ENCODE assay signal across 8 mouse cellular contexts in genomic region chr9:107340267-107340859, GRCm38 (mm10). TPM values are rescaled to one million over a fixed set of nuclear protein-coding genes. Genes with fewer than 3 reads are reported as not detected.
DNase-seq lines count a peak whose midpoint lies in the region; ATAC-seq lines count a peak whose summit lies in the region.

TSS of gene 6430571L13Rik (plus strand) at chr9:107340602.

- under 1% methylated on average over 33 of the region's 34 CpGs for WGBS in intestine, embryonic 14.5 days

- no peaks in the 10 kb centered on the region for H3K36me3 ChIP-seq in intestine, embryonic 14.5 days (ENCODE audit: control insufficient read depth, insufficient read depth, low read length)

- peaks cover 13% of the 10 kb centered on the region for H3K4me1 ChIP-seq in intestine, embryonic 14.5 days (replicated peaks; ENCODE audit: control insufficient read depth, insufficient read depth, low read length)

- intact Hi-C loops in gastrocnemius, postnatal 14 days (cut with DNase I; ENCODE audit: low total_unique reads), result no loop called here
- intact Hi-C loops in left cerebral cortex, postnatal 14 days (cut with DNase I), result no loop called here

- peak within 1 kb of the TSS; percentile 40 for H3K9ac ChIP-seq in intestine, embryonic 14.5 days (ENCODE audit: low read length)

- H3K4me2 ChIP-seq in intestine, embryonic 14.5 days (ENCODE audit: low read length), result peak within 1 kb of the TSS; percentile 79

- H3K9me3 ChIP-seq in intestine, embryonic 14.5 days (ENCODE audit: control insufficient read depth, low read length), result no peaks in the 10 kb centered on the region

- peaks cover 13% of the 10 kb centered on the region; the same call in 1 of the 2 replicates for H3K27me3 ChIP-seq in intestine, embryonic 14.5 days (replicated peaks; ENCODE audit: control insufficient read depth, insufficient read depth, low read length)

- no peak within 1 kb of the TSS for H3K27ac ChIP-seq in intestine, embryonic 14.5 days (ENCODE audit: low read depth)

- peak; percentile 94 for DNase-seq in gastrocnemius, postnatal 14 days
- DNase-seq in intestine, embryonic 14.5 days (ENCODE audit: low spot score), result peak; percentile 99
- peak; percentile 91 to 94 for DNase-seq in left cerebral cortex, postnatal 14 days (ENCODE audit: low spot score in 2 of 2)
- DNase-seq in mesoderm, embryonic 11.5 days (ENCODE audit: low read depth, low spot score), result peak; percentile 95
- peak; percentile 85 to 89 for DNase-seq in right cerebral cortex, postnatal 36 days (ENCODE audit: low spot score in 2 of 2)
- peak; percentile 94 for DNase-seq in yolk sac, embryonic 10.5 days (ENCODE audit: low spot score)

- peak within 1 kb of the TSS; percentile 55 for H3K4me3 ChIP-seq in intestine, embryonic 14.5 days (ENCODE audit: low read depth, low read length)

- peak; percentile 65 for ATAC-seq in activated CD4-positive, CD25-positive, alpha-beta regulatory T cell, adult 4 months
- ATAC-seq in common myeloid progenitor, adult 5-6 weeks (replicated peaks; ENCODE audit: low read depth, poor library complexity, severe bottlenecking), result peak; percentile 79
- ATAC-seq in intestine, embryonic 14.5 days (replicated peaks; ENCODE audit: low FRiP score, low TSS enrichment, low read depth), result peak; percentile 95

RNA-seq across cellular contexts. Expression of gene 6430571L13Rik, which starts in this region (rescaled TPM):
- polyA plus RNA-seq in activated CD4-positive, CD25-positive, alpha-beta regulatory T cell, adult 4 months (2017; shearing (Covaris generic)), result 1 to 10 TPM; 2.7 to 4.6 TPM
- total RNA-seq in common myeloid progenitor, adult 5-6 weeks (2017), result 0.23 and 0.44 TPM in 2 replicates
- total RNA-seq in gastrocnemius, postnatal 14 days (2021), result 10 to 100 TPM; 41.9 to 49.8 TPM
- polyA plus RNA-seq in intestine, embryonic 14.5 days (2014; fragmentation: Nextera tagmentation; extraction: Ambion mirVana), result 0.28 and 0.31 TPM in 2 replicates
- 1 to 10 TPM; 2.4 to 3.4 TPM for total RNA-seq in left cerebral cortex, postnatal 14 days (2021)

Comparison
In these comparisons a context has a peak if more than half of its experiments do, and no peak if none do; other contexts are left out.
1. RNA of gene 6430571L13Rik (total RNA-seq): 41.9 to 49.8 TPM in gastrocnemius, postnatal 14 days; 2.4 to 3.4 TPM in left cerebral cortex, postnatal 14 days and 0.23 to 0.44 TPM in common myeloid progenitor, adult 5-6 weeks; every median in the first group is over 4 times any median in the second.
2. Peak in ATAC-seq in common myeloid progenitor, adult 5-6 weeks; RNA of the gene not detected or under 1 TPM.
3. Peak in DNase-seq, ATAC-seq, H3K4me3 ChIP-seq, H3K9ac ChIP-seq and H3K4me2 ChIP-seq in intestine, embryonic 14.5 days; RNA of the gene not detected or under 1 TPM.
4. Peak in every context shown above with its lines, with median percentiles within 50 percentile points of each other: ATAC-seq and DNase-seq.